Mouse (Mus musculus) adrenal gland, adult (tissue): Measurements from ENCODE around the gene Irgc1.

Source experiments
- DNase-seq, 2 experiments: peaks; one replicate each; pipeline ENCODE4 v3.0.0; 2022 to 2023; ENCODE audit warnings: low spot score in 1 of 2; ENCODE audit not compliant: inconsistent age in 2 of 2

Gene Irgc1

DNA sequence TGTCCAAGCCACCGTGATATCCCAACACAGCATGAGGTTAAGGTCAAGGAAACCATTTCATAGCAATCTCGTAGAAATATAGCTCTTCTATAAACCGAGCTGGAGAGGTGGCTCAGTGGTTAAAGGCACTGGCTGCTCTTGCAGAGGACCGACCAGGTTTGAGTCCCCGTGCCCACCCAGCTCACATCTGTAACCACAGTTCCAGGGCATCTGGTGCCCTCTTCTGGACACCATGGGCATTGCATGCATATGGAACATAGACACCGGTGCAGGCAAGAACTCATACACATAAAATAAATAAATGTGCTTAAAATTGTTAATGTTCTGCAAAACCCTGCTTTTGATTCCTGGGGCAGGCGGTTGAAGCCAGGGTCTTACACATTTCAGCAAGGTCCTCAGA lies 20.8 kb upstream of the Irgc1 start:
- peak in 1 of 2 experiments; percentile 64 for DNase-seq

DNA sequence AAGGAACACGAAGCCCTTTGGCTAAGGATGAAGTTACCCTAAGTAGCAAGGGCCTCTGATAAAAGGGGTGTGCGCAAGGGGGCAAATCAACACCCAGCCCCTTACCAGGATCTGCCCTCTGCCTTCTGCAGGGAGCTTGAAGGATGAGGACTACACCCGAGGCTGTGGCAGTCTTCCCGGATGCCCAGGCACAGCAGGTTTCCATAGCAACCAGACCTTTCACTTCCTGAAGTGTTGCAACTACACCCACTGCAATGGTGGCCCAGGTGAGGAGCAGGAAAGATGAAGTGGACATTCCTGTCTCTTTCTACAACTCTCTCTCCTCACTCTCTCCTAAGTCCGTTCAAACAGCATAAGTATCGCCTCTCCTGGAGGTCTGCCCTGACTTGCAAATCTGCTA lies 20.3 kb upstream of the Irgc1 start:
- no peak for DNase-seq

DNA sequence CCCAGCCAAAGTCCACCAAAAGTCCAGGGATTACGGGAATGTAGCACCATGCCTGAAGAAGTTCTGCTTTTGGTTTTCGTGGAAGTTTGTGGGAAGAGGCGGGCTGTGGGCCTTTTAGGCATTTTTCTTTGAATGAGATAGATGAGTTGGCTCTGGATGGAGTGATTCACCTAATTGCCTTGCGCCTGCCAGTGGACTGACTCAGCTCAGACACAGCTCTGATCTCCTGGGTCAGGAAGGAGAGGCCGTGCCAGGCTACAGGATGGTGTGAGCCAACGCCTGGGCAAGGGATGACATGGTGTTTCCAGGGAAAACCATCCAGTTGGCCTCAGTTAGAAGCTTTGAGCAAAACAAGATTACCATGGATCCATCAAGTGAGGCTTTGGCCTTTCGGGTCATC lies 18.3 kb upstream of the Irgc1 start:
- peak; percentile 87 to 91 for DNase-seq

DNA sequence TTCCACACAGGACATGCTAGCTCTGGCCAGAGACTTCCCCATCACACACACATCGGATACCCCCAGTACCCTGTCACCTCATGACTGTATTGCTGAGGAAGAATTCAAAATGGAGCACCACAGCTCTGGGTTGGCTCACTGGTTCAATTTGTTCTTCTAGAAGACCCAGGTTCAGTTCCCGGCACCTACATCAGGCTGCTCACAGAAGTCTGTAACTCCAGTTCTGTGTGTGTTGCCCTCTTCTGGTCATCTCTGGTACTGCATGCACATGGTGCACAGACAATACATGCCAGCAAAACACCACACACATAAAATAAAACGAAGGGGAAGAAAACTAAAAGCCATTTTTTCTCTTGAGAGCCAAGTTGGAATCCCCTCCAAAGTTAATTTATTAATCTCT lies 17.0 kb upstream of the Irgc1 start:
- no peak for DNase-seq

DNA sequence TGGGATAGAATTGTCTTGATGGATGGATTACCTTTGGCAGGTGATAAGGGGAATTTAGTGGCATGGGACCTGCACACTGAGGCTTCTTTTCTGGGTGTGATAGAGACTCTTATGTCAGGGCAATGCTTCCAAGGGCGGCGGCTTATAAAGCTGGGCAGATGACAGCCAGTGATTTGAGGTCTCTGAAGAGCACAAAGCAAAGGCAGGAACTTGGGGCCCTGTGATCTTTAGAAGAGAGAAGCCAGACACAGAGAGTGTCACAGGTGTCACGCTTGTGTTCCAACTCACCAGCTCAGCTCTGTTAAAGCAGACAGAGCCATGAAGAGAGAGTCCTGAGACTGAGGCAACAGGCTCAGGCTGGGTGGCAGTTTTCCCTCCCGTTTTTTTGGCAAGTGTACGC lies 15.8 kb upstream of the Irgc1 start:
- no peak for DNase-seq

DNA sequence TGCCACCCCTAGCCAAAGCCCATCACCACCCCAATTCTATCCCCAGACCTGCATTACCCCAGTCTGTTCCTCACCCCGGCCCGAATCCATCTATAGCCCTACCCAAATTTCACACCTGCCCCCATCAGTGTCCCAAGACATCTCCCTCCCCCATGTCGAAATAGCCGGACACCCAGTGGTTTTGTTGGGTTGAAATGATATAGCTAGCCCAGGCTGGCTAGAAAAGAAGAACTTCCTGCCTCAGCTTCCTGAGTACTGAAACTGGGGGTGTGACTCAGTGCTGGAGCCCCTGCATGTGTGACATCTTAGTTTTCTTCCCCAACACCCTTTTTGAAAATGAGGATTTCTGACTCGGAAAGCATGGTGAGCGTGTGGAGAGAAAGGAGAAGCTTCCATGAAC lies 14.7 kb upstream of the Irgc1 start:
- no peak for DNase-seq

DNA sequence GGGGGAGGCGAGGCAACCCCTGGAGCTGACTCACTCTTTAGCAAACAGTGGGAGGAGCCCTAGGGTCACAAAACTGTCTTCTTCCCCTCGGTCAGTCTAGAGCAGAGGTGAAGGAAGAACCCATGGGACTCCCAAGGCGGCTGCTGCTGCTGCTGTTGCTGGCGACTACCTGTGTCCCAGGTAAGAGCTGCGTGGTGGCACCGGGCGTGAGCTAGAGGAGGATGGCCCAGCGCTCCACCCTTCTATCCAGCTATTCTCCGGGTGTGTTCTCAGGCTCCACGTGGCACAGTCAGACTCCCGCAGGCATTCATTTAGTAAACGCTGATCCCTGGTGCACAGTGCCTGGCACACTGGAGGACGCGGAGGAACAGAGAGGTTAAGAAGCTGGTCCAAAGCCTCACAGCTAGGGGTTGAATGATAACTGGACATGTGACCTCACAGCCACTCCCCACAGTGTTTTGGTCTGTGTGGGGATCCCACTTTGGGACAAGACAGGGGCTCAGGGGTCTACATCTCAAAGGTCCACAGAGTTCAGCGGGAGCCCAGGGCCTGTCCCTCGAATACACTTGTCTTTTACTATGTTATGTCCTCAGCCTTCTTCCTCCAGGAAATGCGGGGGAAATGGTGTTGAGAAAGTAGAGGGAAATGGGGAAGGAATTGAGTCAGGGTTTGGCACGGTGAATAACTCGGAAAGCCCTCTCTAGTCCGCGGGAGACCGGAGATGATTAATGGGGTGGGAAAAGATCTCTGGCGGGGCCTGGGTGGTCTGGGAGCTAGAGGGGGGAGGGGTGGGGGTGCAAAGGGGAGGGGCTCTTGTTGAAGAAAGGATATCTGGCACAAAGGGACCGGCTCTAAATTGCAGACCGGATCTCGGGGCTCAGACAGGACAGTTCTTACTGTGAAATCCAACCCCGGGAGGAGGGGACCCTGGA lies 10.6 kb upstream of the Irgc1 start, which contains the start of gene Plaur:
Gene Plaur (plus strand): TSS at position 97 of the 932 bp plus-strand sequence.
- peak; percentile 66 to 83 for DNase-seq

DNA sequence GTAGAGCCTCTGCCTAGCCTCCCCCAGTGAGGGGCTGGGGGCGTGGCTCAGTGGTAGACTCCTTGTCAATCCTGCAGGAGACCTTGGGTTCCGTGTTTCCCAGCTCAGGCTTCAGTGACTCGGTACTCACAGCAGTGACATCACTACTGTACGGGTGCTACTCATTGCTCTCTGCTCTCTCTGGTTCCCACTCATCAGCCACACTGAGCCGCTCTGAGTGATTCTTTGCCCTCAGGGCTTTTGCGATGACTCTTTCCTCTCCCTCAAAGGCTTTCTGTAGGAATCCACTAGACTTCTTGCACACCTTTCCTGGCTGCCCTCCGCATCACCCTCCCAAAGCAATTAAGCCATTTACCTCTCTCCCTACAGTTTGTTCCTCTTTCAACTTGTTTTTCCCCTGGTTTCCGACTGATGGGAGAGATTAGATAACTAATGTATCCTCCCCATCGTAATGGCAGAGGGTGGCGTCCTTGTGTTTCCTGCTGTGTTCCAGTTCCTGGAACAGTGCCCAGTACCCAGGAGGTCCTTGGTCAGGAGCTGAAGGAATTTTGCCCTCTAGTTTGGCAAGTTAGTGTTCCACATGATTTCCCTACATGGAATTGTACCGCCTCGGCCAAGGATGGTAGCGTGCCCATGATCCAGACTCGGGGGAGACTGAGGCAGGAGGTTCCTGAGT lies 9.4 kb upstream of the Irgc1 start:
- peak; percentile 84 to 90 for DNase-seq

DNA sequence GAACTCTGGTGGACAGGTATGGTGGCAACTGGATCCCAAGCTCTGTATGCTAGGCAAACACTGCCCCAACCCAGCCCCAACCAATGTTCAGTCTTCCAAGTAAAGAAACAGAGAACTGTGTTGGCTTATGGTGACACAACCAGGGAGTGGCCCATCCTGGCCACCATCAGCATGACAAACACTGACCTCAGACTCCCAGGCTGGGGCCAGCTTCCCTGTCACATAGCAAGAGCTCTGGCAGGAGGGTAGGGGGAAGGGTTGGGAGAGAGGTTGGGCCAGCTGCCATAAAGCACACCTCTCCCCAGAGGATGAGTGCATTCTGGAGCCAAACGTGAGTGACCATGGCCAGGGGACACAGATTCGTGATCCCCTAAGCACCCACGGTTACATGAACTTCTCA lies 7.7 kb upstream of the Irgc1 start:
- peak; percentile 41 to 48 for DNase-seq

DNA sequence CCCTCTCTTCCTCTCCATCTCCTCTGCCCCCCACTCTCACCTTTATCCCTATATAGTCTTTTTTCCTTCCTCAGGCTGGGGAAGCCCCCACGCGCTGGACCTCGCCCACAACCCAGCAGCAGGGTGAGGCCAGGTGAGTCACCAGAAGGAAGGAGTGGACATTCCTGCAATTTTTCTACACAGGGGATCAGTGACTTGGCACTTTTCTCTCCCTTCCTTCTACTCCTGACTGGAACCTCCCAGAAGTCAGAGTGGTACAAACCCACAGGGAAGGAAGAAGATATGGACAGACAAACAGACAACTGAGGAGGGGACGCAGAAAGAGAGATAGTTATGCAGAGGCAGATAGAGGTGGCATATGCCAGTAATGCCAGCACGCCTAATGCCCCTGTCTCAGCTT lies 7.3 kb upstream of the Irgc1 start:
- no peak for DNase-seq

DNA sequence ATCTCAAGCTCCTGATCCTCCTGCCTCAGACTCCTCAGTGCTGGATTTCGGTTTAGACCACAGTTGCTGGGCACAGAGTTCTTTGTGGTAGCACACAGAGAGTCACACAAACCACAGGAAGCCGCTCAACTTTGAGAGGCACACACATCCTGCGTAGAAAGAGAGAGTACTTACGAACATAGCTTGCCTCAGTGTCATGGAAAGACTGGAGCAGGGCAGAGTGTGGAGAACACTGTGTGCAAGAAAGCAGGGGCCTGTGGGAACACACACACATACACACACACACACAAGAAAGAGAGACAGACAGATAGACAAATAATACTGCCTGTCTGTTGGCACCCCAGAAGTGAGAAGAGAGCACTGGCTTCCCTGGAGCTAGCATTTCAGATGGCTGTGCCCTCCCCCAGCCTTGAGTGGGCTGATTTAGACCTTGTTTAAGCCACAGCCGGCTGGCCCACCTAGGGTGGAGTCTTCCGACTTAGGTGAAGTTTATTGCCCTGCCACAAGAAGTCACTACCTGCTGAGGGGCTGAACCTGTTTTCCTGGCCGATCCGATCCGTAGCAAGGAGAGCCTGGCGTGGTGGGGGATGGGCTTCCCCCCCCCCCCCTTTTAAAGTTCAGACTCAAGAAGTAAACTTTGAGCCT lies 5.8 kb upstream of the Irgc1 start:
- no peak for DNase-seq

DNA sequence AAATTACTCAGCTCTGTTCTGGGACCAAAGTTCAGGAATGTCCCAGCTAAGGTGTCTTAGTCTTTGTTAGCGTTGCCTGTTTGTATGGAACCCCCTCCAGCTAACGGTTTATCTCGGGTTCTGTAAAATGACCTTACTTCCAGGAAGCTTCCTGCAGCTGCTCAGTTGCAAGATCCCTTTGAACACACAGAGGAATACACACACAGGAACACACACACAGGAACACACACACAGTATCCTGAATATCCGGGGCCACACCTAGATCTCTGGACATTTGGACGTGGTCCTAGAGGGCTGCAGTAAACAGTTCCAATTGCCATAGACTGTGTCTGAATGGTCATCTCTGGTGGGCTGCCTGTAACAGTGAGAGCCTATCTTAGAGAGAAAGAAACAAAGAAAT lies 3.6 kb upstream of the Irgc1 start:
- peak; percentile 35 to 54 for DNase-seq

DNA sequence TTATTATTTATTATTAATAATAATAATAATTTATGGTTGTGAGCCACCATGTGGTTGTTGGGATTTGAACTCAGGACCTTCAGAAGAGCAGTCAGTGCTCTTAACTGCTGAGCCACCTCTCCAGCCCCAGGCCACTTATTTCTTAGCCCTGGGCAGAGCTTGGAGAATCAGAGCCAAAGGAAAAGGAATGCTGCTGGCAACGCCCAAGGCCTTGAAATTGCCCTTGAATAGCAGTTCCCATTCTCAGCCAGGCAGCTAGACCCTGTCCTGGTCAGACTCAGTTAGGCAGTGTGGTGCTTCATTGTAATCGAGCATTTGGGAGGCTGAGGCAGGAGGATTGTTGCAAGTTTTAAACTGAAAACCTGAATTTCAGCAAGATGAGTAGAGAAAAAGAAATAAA lies 2.1 kb upstream of the Irgc1 start:
- peak; percentile 54 to 63 for DNase-seq

DNA sequence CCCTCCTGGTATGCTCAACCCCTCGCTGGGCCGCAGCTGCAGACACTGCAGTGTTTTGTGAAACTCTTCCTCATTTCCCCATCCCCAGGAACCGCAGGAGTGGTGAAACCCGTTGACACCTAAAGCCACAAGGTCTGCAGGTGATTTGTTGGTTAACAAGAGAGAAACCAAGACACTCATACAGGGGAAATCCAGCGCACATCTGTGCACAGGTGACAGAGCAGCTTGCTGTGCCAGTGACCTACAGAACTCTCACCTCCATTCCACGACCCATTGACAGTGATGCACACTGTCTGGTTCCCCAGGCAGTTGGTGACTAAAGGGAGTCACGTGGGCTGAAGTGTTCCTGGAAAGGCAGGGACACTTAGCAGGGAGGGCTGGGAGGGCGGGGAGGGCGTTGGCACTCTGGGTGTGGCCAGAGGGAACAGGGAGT lies 1.5 kb downstream of the Irgc1 start:
- DNase-seq, result no peak

DNA sequence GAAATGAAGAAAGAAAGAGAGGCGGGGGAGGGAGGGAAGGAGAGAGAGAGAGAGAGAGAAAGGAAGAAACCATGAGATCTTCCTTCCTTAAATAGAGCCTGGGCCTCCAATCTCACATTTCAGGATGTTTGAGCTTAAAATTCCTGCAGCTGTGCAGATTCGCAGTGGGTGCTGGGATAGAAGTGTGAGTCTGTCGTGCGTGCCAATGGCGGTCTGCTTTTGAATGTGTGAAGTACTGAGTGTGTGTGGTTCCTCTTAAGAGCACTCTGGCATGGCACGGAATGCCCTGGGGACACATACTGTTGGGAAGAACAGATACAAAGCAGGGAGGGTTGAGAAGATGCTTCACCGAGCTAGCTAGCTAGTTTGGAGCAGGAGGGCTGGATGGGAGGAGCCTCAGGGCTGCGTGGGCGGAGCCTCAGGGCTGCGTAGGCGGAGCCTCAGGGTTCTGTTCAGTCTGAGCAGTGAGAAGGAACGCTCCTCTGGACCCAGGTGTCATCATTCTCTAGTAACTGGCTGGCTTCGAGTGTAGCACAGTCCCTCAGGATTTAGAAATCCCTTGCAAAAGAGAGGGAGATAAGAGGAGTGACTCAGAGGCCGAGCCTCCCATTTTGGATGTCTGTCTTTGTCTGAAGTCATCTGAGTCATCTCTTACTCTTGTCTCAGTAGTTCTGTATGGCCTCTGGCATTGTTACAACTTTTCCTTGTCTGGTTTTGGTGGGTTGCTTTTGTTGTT lies 3.1 kb downstream of the Irgc1 start:
- DNase-seq, result peak; percentile 74 to 84

DNA sequence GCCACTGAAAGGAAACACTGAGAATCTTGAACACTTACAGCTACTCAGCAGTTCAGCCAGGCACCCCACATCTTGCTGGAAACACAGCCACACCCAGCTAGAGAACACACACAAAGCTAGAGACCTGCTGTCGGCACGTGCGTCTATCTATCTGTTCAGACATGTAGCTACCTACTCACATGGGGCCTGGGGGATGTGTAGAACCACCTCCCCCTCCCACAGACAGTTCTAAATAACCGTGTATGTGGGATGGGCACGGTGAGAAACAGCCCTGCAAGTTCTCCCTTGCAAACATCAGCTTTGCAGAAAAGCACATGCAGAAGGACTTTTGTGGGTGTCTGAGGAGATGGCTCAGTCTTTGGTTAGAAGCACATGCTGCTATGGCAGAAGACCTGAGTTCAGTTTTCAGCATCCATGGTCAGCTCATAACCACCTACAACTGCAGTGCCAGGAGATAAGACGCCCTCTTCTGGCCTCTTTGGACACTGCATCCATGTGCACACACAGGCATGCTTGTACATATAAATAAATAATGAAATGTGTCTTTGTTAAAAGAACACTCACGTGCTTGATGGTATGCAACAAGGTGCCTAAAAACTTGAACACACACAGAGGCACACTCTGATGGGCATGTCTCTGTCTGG lies 5.3 kb downstream of the Irgc1 start:
- DNase-seq, result no peak

DNA sequence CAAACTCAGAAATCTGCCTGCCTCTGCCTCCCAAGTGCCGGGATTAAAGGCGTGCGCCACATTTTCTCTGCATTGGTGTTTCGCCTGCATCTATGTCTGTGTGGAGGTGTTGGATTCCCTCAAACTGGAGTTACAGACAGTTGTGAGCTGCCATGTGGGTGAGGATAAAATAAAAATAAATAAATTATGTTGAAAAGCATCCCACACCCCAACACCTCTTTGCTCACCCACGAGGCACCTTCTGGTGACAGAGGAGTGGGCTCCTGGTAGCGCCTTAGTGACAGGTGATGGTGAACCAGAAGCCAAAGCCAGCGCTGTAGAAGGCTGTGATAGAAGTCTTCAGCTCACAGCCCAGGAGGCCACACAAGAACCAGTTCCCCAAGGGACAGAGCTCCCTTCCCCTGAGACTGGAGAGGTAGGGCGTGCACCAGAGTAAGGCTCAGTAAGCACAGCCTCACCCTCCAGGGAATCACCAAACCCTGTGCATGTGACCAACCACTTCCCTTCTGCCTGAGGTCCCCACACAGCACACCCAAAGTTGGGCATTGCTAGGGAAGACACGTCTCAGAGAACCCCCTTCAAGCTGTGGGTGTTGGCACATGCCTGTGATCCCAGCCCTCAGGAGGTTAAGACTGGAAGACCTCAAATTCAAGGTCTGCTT lies 6.7 kb downstream of the Irgc1 start:
- DNase-seq, result no peak

DNA sequence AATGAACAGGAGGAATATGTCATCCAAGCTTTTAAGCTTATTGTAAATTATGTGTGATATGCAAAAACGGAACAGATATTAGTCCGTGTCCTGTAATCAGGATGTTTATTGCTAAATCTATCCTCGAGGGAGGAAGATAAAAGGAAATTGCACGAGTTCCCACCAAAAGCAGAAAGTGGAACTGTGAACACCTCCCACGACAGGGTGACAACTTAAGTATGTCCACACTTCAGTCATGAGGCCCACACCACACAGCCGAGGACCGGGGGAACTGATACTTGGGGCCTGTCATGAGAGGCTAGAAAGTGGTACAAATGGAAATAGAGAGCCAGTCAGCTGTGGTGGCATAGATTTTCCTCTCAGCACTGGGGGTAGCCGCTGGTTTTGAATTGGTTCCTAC lies 9.8 kb downstream of the Irgc1 start:
- DNase-seq, result no peak

DNA sequence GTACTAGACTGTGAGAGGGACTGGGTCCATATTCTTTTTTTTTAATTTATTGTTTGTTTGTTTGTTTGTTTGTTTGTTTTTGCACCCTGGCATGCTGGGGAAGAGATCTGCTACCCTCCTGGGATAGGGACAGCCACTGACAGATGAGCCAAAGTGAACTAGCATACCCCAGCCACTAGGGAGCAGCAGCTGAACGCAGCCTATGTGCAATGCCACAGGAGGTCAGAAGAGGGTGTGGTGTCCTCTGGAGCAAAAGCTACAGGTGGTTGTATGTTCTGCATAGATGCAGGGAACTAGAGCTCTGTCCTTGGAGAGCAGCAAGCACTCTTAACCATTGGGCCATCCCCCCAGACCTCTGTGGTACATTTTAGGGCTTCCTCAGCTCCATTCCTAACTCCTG lies 10.3 kb downstream of the Irgc1 start:
- DNase-seq, result peak; percentile 74 to 89

DNA sequence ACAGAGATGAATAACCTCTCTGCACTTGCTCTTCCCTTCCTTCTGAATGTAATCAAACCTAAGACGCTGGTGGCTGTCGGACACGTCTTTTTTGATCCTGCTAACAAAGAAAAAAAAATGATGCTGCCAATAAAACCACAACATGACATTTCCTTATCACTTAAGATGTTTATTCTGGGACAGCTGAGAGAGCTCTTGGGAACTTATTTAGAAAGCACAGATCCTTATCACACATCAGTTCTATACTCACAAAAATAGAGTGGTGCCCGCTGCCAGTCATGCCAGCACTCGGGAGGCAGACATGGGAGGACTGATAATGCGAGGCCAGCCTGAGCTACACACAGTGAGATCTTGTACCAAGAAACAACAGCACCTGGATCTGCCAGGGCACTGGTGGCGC lies 12.2 kb downstream of the Irgc1 start:
- DNase-seq, result no peak
